Mouse (Mus musculus) lung, embryonic 15.5 days (tissue): ENCODE data around the gene Cldn9. TPM values are rescaled to one million over a fixed set of nuclear protein-coding genes. Genes with fewer than 3 reads are reported as not detected.

Source experiments
- ATAC-seq: fragments of 200-750 bp; cut with Nextera tagmentation; 2 replicates; pipeline ENCODE4 v1.8.0; 2017; ENCODE audit warnings: moderate number of reproducible peaks, borderline replicate concordance; ENCODE audit not compliant: low FRiP score, low TSS enrichment; ENCODE audit errors: extremely low read depth
- H3K27ac ChIP-seq: fragments of 300-500 bp; sonication (generic); 2 replicates; pipeline ENCODE4 v1.5.1; 2015; ENCODE audit warnings: moderate library complexity, mild to moderate bottlenecking, inconsistent platforms
- H3K27me3 ChIP-seq: fragments of 300-500 bp; sonication (generic); 2 replicates; pipeline ENCODE4 v1.6.1; 2015; ENCODE audit warnings: inconsistent platforms
- H3K36me3 ChIP-seq: fragments of 300-500 bp; sonication (generic); 2 replicates; pipeline ENCODE4 v1.6.1; 2015; ENCODE audit warnings: inconsistent platforms
- H3K4me1 ChIP-seq: fragments of 300-500 bp; sonication (generic); 2 replicates; pipeline ENCODE4 v1.6.1; 2015; ENCODE audit warnings: inconsistent platforms
- H3K4me2 ChIP-seq: fragments of 300-500 bp; sonication (generic); 2 replicates; pipeline ENCODE4 v1.6.1; 2015; ENCODE audit warnings: inconsistent platforms, mild to moderate bottlenecking, moderate library complexity
- H3K4me3 ChIP-seq: fragments of 300-500 bp; sonication (generic); 2 replicates; pipeline ENCODE4 v1.5.1; 2015; ENCODE audit warnings: mild to moderate bottlenecking, inconsistent platforms
- H3K9ac ChIP-seq: fragments of 300-500 bp; sonication (generic); 2 replicates; pipeline ENCODE4 v1.6.1; 2015; ENCODE audit warnings: inconsistent platforms
- H3K9me3 ChIP-seq: fragments of 300-500 bp; sonication (generic); 2 replicates; pipeline ENCODE4 v1.6.1; 2016; ENCODE audit warnings: inconsistent platforms
- whole genome bisulfite sequencing: fragments of 180-500 bp; shearing (Covaris S2); methylation state at CpG from one replicate; pipeline ENCODE4 v1.1.7; 2015; 5-methylcytosine and 5-hydroxymethylcytosine counted together
- polyA plus RNA-seq: library from polyadenylated mRNA; unstranded; fragments of >200 nt; fragmentation: Nextera tagmentation; extraction: Ambion mirVana; gene quantifications from 2 replicates; pipeline ENCODE4 v1.2.1, GENCODE M21; 2015

Cldn9 gene
- polyA plus RNA-seq, 1 experiment from 2014 or later: 4.4 TPM

DNA sequence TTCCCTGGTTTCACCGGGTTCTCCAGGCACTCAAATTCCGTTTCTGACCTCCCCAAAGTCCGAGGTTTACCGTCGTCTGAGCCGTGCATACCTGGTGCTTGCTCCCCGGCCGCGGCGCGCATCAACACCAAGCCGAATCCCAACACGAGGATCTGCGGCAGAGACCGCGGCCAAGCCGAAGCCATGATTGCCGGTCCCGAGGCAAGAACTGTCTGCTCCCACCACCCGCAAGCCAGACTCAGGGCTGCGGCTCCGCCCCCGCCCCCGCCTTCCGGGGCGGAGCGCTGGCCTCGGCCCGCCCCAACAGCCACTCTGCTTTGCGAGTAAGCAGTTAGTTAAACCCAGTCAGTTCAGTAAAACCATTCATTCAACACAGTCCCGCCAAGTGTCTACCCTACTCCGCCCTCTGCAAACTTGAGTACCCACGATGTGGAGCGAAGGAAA lies 6.6 kb downstream of the Cldn9 start, which contains the start of gene Tnfrsf12a:
Gene Tnfrsf12a, minus strand, starts transcription at position 233 of the 444 bp plus-strand sequence.
- Histone ChIP-seq H3K4me1 (peaks cover 58% of the 10 kb centered on the region), H3K4me2 (peak within 1 kb of the TSS; percentile 96), H3K36me3 (no peaks in the 10 kb centered on the region), H3K9me3 (no peaks in the 10 kb centered on the region), H3K4me3 (peak within 1 kb of the TSS; percentile 57), H3K27ac (peak within 1 kb of the TSS; percentile 89), H3K27me3 (peaks cover 38% of the 10 kb centered on the region), H3K9ac (peak within 1 kb of the TSS; percentile 58)
- ATAC-seq: peak; percentile 43; the same call in 1 of the 2 replicates
- WGBS: under 1% methylated on average over 34 of the region's 34 CpGs

GRCm38 (mm10) chr17:23676473-23677031 lies 7.3 kb downstream of the Cldn9 start:
- Histone ChIP-seq H3K9me3 (no peaks in the 10 kb centered on the region), H3K36me3 (no peaks in the 10 kb centered on the region), H3K4me2 (peak overlapping the region; percentile 96), H3K4me1 (peaks cover 51% of the 10 kb centered on the region), H3K9ac (peak overlapping the region; percentile 58), H3K4me3 (peak overlapping the region; percentile 57), H3K27me3 (peaks cover 33% of the 10 kb centered on the region), H3K27ac (peak overlapping the region; percentile 89)
- under 1% methylated on average over 37 of the region's 37 CpGs for WGBS
- ATAC-seq: no peak

- Histone ChIP-seq H3K4me2 (peak overlapping the region; percentile 96), H3K27me3 (peaks cover 25% of the 10 kb centered on the region), H3K4me3 (peak overlapping the region; percentile 57), H3K27ac (peak overlapping the region; percentile 89), H3K4me1 (peaks cover 44% of the 10 kb centered on the region), H3K36me3 (no peaks in the 10 kb centered on the region), H3K9ac (peak overlapping the region; percentile 58), H3K9me3 (no peaks in the 10 kb centered on the region)
- no peak for ATAC-seq
- 13% methylated on average over 15 of the region's 15 CpGs for WGBS
Measured at GRCm38 (mm10) chr17:23675564-23676281, 8.1 kb downstream of the Cldn9 start.

- ATAC-seq: no peak
- H3K9ac ChIP-seq: 0 out of 2 replicates have a peak overlapping the region, but pooled peaks have one; percentile 58
- 29% methylated on average over 5 of the region's 5 CpGs for WGBS
- H3K27ac ChIP-seq: peak overlapping the region; percentile 89
- H3K4me1 ChIP-seq: peaks cover 44% of the 10 kb centered on the region
- H3K27me3 ChIP-seq: peaks cover 19% of the 10 kb centered on the region
- no peaks in the 10 kb centered on the region for H3K36me3 ChIP-seq
- H3K4me2 ChIP-seq: peak overlapping the region; percentile 96
- H3K9me3 ChIP-seq: no peaks in the 10 kb centered on the region
- peak overlapping the region; percentile 73 for H3K4me3 ChIP-seq
Measured at GRCm38 (mm10) chr17:23675127-23675526, 8.7 kb downstream of the Cldn9 start.

DNA sequence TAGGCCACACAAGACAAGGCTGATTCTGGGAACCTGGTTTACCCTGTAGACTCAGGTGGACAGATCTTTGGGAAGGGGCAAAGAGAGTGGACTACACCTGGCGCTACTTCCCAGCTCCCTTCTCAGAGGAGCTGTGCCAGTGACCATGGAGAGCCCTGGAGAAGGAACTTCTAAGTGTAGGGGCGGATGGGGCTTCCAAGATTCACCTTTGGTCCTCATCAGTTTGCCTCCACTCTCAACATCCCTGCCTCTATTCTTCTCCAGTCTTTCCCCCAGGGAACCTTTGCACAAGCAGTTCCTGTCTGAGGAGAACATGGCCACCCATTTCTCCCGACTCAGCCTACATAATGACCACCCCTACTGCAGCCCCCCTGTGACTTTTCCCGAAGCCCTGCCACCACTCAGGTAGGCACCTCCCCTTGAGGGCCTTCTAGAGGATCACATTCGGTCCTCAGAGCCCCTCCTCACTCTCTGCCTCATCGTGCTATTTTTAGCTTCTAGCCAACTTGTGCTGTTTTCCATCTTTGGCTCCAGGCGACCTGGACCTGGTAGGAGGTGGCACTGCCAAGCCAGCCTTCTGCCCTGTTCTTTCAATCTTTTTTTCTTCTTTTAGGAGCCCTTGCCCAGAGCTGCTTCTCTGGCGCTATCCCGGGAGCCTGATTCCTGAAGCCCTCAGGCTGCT lies 9.4 kb downstream of the Cldn9 start:
- peaks cover 44% of the 10 kb centered on the region for H3K4me1 ChIP-seq
- H3K9ac ChIP-seq: peak overlapping the region; percentile 64
- ATAC-seq: no peak
- peak overlapping the region; percentile 96 for H3K4me2 ChIP-seq
- WGBS: 28% methylated on average over 9 of the region's 9 CpGs
- H3K9me3 ChIP-seq: no peaks in the 10 kb centered on the region
- H3K36me3 ChIP-seq: no peaks in the 10 kb centered on the region; the same call in 1 of the 2 replicates
- peak overlapping the region; percentile 73 for H3K4me3 ChIP-seq
- peaks cover 12% of the 10 kb centered on the region for H3K27me3 ChIP-seq
- peak overlapping the region; percentile 89 for H3K27ac ChIP-seq

GRCm38 (mm10) chr17:23673424-23674073 lies 10.3 kb downstream of the Cldn9 start, which contains the start of the genes Hcfc1r1 and Thoc6:
Gene Hcfc1r1 (plus strand): TSS chr17:23673596.
Gene Thoc6 (minus strand): TSS chr17:23673882.
- Histone ChIP-seq H3K36me3 (peaks cover 8% of the 10 kb centered on the region), H3K4me3 (peak within 1 kb of the TSS; percentile 73), H3K9ac (peak within 1 kb of the TSS; percentile 64), H3K4me1 (peaks cover 44% of the 10 kb centered on the region), H3K27ac (peak within 1 kb of the TSS; percentile 89), H3K27me3 (peaks cover 3% of the 10 kb centered on the region), H3K9me3 (no peaks in the 10 kb centered on the region), H3K4me2 (peak within 1 kb of the TSS; percentile 96)
- ATAC-seq: peak; percentile 91
- WGBS: under 1% methylated on average over 45 of the region's 45 CpGs

- Histone ChIP-seq H3K27ac (no peak overlapping the region), H3K27me3 (no peaks in the 10 kb centered on the region), H3K4me3 (peak overlapping the region; percentile 73), H3K4me1 (peaks cover 41% of the 10 kb centered on the region), H3K4me2 (peak overlapping the region; percentile 96), H3K9ac (peak overlapping the region; percentile 64; the same call in 1 of the 2 replicates), H3K36me3 (peaks cover 9% of the 10 kb centered on the region), H3K9me3 (no peaks in the 10 kb centered on the region)
- ATAC-seq: no peak
- 58% methylated on average over 3 of the region's 3 CpGs for WGBS
Measured at GRCm38 (mm10) chr17:23672761-23673160, 11.1 kb downstream of the Cldn9 start.

DNA sequence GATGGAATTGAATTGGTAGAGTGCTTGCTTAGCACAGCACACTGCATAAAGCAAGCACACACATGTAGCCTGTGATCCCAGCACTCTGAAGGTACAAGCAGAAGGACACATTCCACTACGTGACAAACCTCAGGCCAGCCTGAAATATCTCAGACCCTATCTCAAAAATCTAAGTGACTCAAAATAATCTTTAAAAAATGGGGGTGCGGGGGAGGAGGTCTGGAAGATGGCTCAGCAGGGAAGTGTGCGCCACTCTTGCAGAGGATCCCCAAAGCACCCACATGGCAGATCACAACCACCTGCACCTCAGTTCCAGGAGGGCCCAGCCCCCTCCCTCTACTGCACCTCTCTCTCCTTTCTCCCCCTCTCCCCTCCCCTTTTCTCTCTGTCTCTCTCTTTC lies 12.3 kb downstream of the Cldn9 start:
- Histone ChIP-seq H3K27ac (no peak overlapping the region), H3K4me3 (no peak overlapping the region), H3K36me3 (peaks cover 14% of the 10 kb centered on the region), H3K27me3 (no peaks in the 10 kb centered on the region), H3K9me3 (no peaks in the 10 kb centered on the region), H3K9ac (no peak overlapping the region), H3K4me1 (peaks cover 33% of the 10 kb centered on the region), H3K4me2 (no peak overlapping the region)
- no peak for ATAC-seq
- WGBS: 88% methylated on average over 3 of the region's 3 CpGs

DNA sequence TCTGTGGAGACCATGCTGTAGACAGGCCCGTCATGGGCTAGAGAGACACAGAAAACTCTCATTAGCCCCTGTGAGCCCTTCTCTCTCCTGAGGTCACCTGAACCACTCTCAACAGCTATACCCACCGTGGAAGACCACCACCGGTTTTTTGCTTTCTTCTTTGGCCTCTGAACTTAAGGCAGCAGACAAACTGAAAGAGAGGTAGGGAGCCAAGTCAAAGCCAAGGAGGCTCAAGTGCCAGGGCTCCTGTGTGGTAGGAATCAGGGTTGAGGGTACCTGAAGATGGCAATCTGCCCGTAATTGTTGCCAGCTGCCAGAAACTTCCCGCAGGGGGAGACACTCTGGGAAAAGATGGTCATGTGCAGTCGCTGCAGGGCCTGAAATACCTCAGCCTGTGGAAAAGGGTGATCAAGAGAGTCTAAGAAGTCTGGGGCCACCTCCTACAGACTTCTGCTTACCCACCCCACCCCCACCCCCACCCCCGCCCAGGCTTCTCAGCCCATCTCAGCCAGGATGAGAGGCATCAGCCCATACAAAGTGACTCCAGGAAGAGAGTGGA lies 13.2 kb downstream of the Cldn9 start:
- no peaks in the 10 kb centered on the region for H3K27me3 ChIP-seq
- H3K9ac ChIP-seq: no peak overlapping the region
- peaks cover 14% of the 10 kb centered on the region for H3K36me3 ChIP-seq
- no peaks in the 10 kb centered on the region for H3K9me3 ChIP-seq
- H3K27ac ChIP-seq: no peak overlapping the region
- no peak overlapping the region for H3K4me2 ChIP-seq
- peaks cover 23% of the 10 kb centered on the region for H3K4me1 ChIP-seq
- H3K4me3 ChIP-seq: no peak overlapping the region
- no peak for ATAC-seq
- 90% methylated on average over 7 of the region's 7 CpGs for WGBS

DNA sequence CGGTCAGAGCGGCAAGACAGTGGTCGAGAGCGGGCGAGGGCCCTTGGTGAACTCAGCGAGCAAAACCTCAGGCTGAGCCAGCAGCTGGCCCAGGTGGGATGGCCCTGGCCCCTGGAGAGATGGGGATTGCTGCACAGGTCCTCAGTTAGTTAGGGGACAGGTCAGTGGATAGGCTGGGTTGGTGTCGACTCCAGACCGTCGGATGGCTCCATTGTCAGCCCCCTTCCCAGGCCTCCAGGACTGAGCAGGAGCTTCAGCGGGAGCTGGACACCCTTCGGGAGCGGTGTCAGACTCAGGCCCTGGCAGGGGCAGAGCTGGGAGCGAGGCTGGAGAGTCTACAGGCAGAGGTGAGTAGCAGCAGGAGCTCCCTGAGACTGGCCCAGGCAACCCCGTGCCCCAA lies 18.3 kb downstream of the Cldn9 start:
- Histone ChIP-seq H3K36me3 (peaks cover 14% of the 10 kb centered on the region), H3K4me3 (no peak overlapping the region), H3K9me3 (no peaks in the 10 kb centered on the region), H3K4me1 (0 out of 2 replicates have a peak, but pooled peaks cover 4% of the 10 kb centered on the region), H3K27ac (no peak overlapping the region), H3K27me3 (peaks cover 26% of the 10 kb centered on the region), H3K4me2 (no peak overlapping the region), H3K9ac (no peak overlapping the region)
- ATAC-seq: no peak
- WGBS: 74% methylated on average over 14 of the region's 14 CpGs

GRCm38 (mm10) chr17:23664556-23665021 lies 19.2 kb downstream of the Cldn9 start:
- Histone ChIP-seq H3K9ac (no peak overlapping the region), H3K27me3 (peaks cover 34% of the 10 kb centered on the region), H3K4me2 (no peak overlapping the region), H3K9me3 (no peaks in the 10 kb centered on the region), H3K36me3 (peaks cover 14% of the 10 kb centered on the region), H3K27ac (no peak overlapping the region), H3K4me1 (0 out of 2 replicates have a peak, but pooled peaks cover 4% of the 10 kb centered on the region), H3K4me3 (no peak overlapping the region)
- WGBS: 14% methylated on average over 5 of the region's 5 CpGs
- ATAC-seq: no peak
